Mouse (Mus musculus): ENCODE results near the gene Spem1.
A peak's percentile ranks its signal among the peaks of the same experiment; 100 is the strongest.
"Not testable (repeated sequence)": the region's sequence is repeated elsewhere in the genome, so short reads cannot be mapped to it uniquely, and the experiment has no call there.

Spem1 gene

GRCm38 (mm10) chr11:69822080-69822479, at the start of gene Spem1:
Gene Spem1, minus strand, starts transcription at chr11:69822180.
- DNase-seq (ENCODE audit: extremely low spot score, low read depth, low spot score), result no peak

GRCm38 (mm10) chr11:69870289-69871069, 48.5 kb upstream of the Spem1 start:
- no peak for DNase-seq (ENCODE audit: extremely low spot score, low read depth, low spot score)

- no peak for DNase-seq (ENCODE audit: extremely low spot score, low read depth, low spot score)
Measured at GRCm38 (mm10) chr11:69867335-69867734, 45.4 kb upstream of the Spem1 start.

- DNase-seq (ENCODE audit: extremely low spot score, low read depth, low spot score), result no peak
Measured at GRCm38 (mm10) chr11:69865561-69865960, 43.6 kb upstream of the Spem1 start.

GRCm38 (mm10) chr11:69864138-69864860, 42.3 kb upstream of the Spem1 start:
- DNase-seq (ENCODE audit: extremely low spot score, low read depth, low spot score), result no peak

GRCm38 (mm10) chr11:69863729-69864128, 41.7 kb upstream of the Spem1 start:
- DNase-seq (ENCODE audit: extremely low spot score, low read depth, low spot score), result not testable (repeated sequence)

- DNase-seq (ENCODE audit: extremely low spot score, low read depth, low spot score), result no peak
Measured at GRCm38 (mm10) chr11:69858113-69858998, 36.4 kb upstream of the Spem1 start, which contains the start of gene Tnk1. Gene Tnk1, minus strand, starts transcription at chr11:69858730.

- DNase-seq (ENCODE audit: extremely low spot score, low read depth, low spot score), result no peak
Measured at GRCm38 (mm10) chr11:69855347-69855746, 33.4 kb upstream of the Spem1 start.

GRCm38 (mm10) chr11:69854680-69855079, 32.7 kb upstream of the Spem1 start:
- no peak for DNase-seq (ENCODE audit: extremely low spot score, low read depth, low spot score)

GRCm38 (mm10) chr11:69853994-69854393, 32.0 kb upstream of the Spem1 start:
- DNase-seq (ENCODE audit: extremely low spot score, low read depth, low spot score), result no peak

- no peak for DNase-seq (ENCODE audit: extremely low spot score, low read depth, low spot score)
Measured at GRCm38 (mm10) chr11:69850754-69851153, 28.8 kb upstream of the Spem1 start.

- no peak for DNase-seq (ENCODE audit: extremely low spot score, low read depth, low spot score)
Measured at GRCm38 (mm10) chr11:69849884-69850283, 27.9 kb upstream of the Spem1 start.

- no peak for DNase-seq (ENCODE audit: extremely low spot score, low read depth, low spot score)
Measured at GRCm38 (mm10) chr11:69849128-69849527, 27.1 kb upstream of the Spem1 start.

GRCm38 (mm10) chr11:69848021-69848420, 26.0 kb upstream of the Spem1 start:
- no peak for DNase-seq (ENCODE audit: extremely low spot score, low read depth, low spot score)

- no peak for DNase-seq (ENCODE audit: extremely low spot score, low read depth, low spot score)
Measured at GRCm38 (mm10) chr11:69846738-69847688, 25.0 kb upstream of the Spem1 start.

- peak; percentile 70 for DNase-seq (ENCODE audit: extremely low spot score, low read depth, low spot score)
Measured at GRCm38 (mm10) chr11:69846198-69846680, 24.3 kb upstream of the Spem1 start, which contains the start of gene Plscr3. Gene Plscr3, plus strand, starts transcription at chr11:69846376.

GRCm38 (mm10) chr11:69838714-69839104, 16.7 kb upstream of the Spem1 start:
- DNase-seq (ENCODE audit: extremely low spot score, low read depth, low spot score), result no peak

- DNase-seq (ENCODE audit: extremely low spot score, low read depth, low spot score), result peak; percentile 93
Measured at GRCm38 (mm10) chr11:69837952-69838713, 16.2 kb upstream of the Spem1 start, which contains the start of gene Tmem256. Gene Tmem256, plus strand, starts transcription at chr11:69838514.

GRCm38 (mm10) chr11:69837604-69837951, 15.6 kb upstream of the Spem1 start, which contains the start of gene Nlgn2:
Gene Nlgn2, minus strand, starts transcription at chr11:69837784.
- DNase-seq (ENCODE audit: extremely low spot score, low read depth, low spot score), result no peak
